Mouse (Mus musculus) thymus, postnatal 10 days (tissue): ENCODE results near the gene Ntrk3.

Experiments used
- DNase-seq, 2 experiments: peaks; one replicate each; pipeline ENCODE4 v3.0.0; 2021; ENCODE audit warnings: low spot score in 2 of 2

Ntrk3 gene

GRCm38 (mm10) chr7:78520243-78520927 is 217.4 kb downstream of the Ntrk3 start:
- no peak for DNase-seq

GRCm38 (mm10) chr7:78519689-78520088 is 218.1 kb downstream of the Ntrk3 start:
- DNase-seq, result no peak

GRCm38 (mm10) chr7:78518760-78519363 is 218.9 kb downstream of the Ntrk3 start:
- DNase-seq, result no peak

- DNase-seq, result no peak
Observed at GRCm38 (mm10) chr7:78515042-78515609, 222.7 kb downstream of the Ntrk3 start.

GRCm38 (mm10) chr7:78507032-78507611 is 230.7 kb downstream of the Ntrk3 start:
- DNase-seq, result no peak

GRCm38 (mm10) chr7:78500863-78501262 is 236.9 kb downstream of the Ntrk3 start:
- no peak for DNase-seq

- no peak for DNase-seq
Observed at GRCm38 (mm10) chr7:78499970-78500369, 237.8 kb downstream of the Ntrk3 start.

- no peak for DNase-seq
Observed at GRCm38 (mm10) chr7:78498356-78498755, 239.5 kb downstream of the Ntrk3 start.

GRCm38 (mm10) chr7:78497819-78498218 is 240.0 kb downstream of the Ntrk3 start:
- no peak for DNase-seq

GRCm38 (mm10) chr7:78493591-78493990 is 244.2 kb downstream of the Ntrk3 start:
- no peak for DNase-seq

- no peak for DNase-seq
Observed at GRCm38 (mm10) chr7:78491176-78491575, 246.6 kb downstream of the Ntrk3 start.

- DNase-seq, result no peak
Observed at GRCm38 (mm10) chr7:78484290-78484689, 253.5 kb downstream of the Ntrk3 start.

- no peak for DNase-seq
Observed at GRCm38 (mm10) chr7:78483729-78484128, 254.1 kb downstream of the Ntrk3 start.

- no peak for DNase-seq
Observed at GRCm38 (mm10) chr7:78483061-78483460, 254.8 kb downstream of the Ntrk3 start.

- no peak for DNase-seq
Observed at GRCm38 (mm10) chr7:78478881-78479280, 258.9 kb downstream of the Ntrk3 start.

GRCm38 (mm10) chr7:78471755-78472154 is 266.1 kb downstream of the Ntrk3 start:
- no peak for DNase-seq

GRCm38 (mm10) chr7:78471270-78471669 is 266.5 kb downstream of the Ntrk3 start:
- no peak for DNase-seq

GRCm38 (mm10) chr7:78462605-78463004 is 275.2 kb downstream of the Ntrk3 start:
- DNase-seq, result no peak

GRCm38 (mm10) chr7:78459021-78459420 is 278.8 kb downstream of the Ntrk3 start:
- no peak for DNase-seq

GRCm38 (mm10) chr7:78451666-78452065 is 286.1 kb downstream of the Ntrk3 start:
- no peak for DNase-seq

GRCm38 (mm10) chr7:78449909-78450592 is 287.8 kb downstream of the Ntrk3 start:
- DNase-seq, result no peak

- DNase-seq, result no peak
Observed at GRCm38 (mm10) chr7:78448841-78449240, 289.0 kb downstream of the Ntrk3 start.
